Mouse (Mus musculus) hindbrain, embryonic 16.5 days (tissue): ENCODE data around the gene Baz1a. TPM values are rescaled to one million over a fixed set of nuclear protein-coding genes. Genes with fewer than 3 reads are reported as not detected.
A peak's percentile ranks its signal among the peaks of the same experiment; 100 is the strongest.

Source experiments
- ATAC-seq: fragments of 200-750 bp; cut with Nextera tagmentation; 2 replicates; pipeline ENCODE4 v1.8.0; 2017; ENCODE audit warnings: moderate TSS enrichment, moderate library complexity
- H3K27ac ChIP-seq: fragments of 300-500 bp; sonication (generic); 2 replicates; pipeline ENCODE4 v1.5.1; 2014; ENCODE audit warnings: low read depth, mild to moderate bottlenecking, control low read depth, low read length, moderate library complexity
- H3K27me3 ChIP-seq: fragments of 300-500 bp; sonication (generic); replicated peaks from 2 replicates; pipeline ENCODE4 v1.6.1; 2014; ENCODE audit warnings: low read length; ENCODE audit not compliant: control insufficient read depth, insufficient read depth
- H3K36me3 ChIP-seq: fragments of 300-500 bp; sonication (generic); 2 replicates; pipeline ENCODE4 v1.6.1; 2014; ENCODE audit warnings: mild to moderate bottlenecking, low read length, moderate library complexity, mixed read lengths; ENCODE audit not compliant: control insufficient read depth, insufficient read depth
- H3K4me1 ChIP-seq: fragments of 300-500 bp; sonication (generic); 2 replicates; pipeline ENCODE4 v1.6.1; 2014; ENCODE audit warnings: low read depth, low read length; ENCODE audit not compliant: control insufficient read depth, insufficient read depth
- H3K4me2 ChIP-seq: fragments of 300-500 bp; sonication (generic); 2 replicates; pipeline ENCODE4 v1.6.1; 2014; ENCODE audit warnings: mild to moderate bottlenecking, low read length, control low read depth, moderate library complexity
- H3K4me3 ChIP-seq: fragments of 300-500 bp; sonication (generic); 2 replicates; pipeline ENCODE4 v1.5.1; 2014; ENCODE audit warnings: mild to moderate bottlenecking, low read length, control low read depth, moderate library complexity
- H3K9ac ChIP-seq: fragments of 300-500 bp; sonication (generic); 2 replicates; pipeline ENCODE4 v1.6.1; 2014; ENCODE audit warnings: low read depth, mild to moderate bottlenecking, control low read depth, low read length, moderate library complexity
- H3K9me3 ChIP-seq: fragments of 300-500 bp; sonication (generic); 2 replicates; pipeline ENCODE4 v1.6.1; 2014; ENCODE audit warnings: mild to moderate bottlenecking, low read length, moderate library complexity; ENCODE audit not compliant: control insufficient read depth
- WGBS: fragments of 180-500 bp; shearing (Covaris S2); extraction: QIAGEN DNeasy Blood & Tissue Kit; methylation state at CpG from one replicate; pipeline ENCODE4 v1.1.7; 2014; 5-methylcytosine and 5-hydroxymethylcytosine counted together
- polyA plus RNA-seq: library from polyadenylated mRNA; unstranded; fragments of >200 nt; fragmentation: Nextera tagmentation; extraction: Ambion mirVana; gene quantifications from 2 replicates; pipeline ENCODE4 v1.2.1, GENCODE M21; 2015

The Baz1a gene
- polyA plus RNA-seq, 1 experiment from 2014 or later, result 5.6 TPM

DNA sequence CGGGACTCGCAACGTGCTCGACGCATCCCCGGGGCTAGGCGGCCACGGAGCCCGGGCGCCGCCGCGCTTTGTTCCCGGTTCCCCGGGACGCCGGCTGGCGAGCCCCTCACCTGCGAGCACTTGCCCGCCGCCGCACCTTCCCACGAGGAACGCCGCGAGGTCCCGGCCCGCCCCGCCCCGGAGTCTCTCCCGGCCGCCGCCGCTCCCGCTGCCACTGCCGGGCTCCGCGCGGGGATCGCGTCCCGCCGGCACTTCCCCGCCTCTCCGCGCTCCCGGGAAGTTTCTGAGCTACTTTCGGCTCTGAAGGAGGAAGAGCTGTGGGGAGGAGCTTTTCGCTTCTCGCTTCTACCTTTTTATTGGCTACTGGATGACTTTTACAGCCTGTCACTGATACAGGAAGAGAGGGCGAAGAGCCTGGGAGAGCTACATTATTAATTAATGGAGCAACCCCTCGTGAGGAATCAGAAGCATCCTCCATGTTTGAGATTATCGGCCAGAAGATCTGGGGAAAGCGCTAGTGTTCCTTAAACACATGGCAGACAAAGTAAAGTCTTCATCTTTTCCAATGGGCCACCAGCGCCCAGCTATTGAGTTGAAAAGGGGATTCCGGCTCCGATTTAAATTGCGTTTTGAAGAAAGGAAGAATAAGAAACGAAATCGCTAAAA lies 28.0 kb downstream of the Baz1a start, which contains the start of gene Gm20403:
TSS of gene Gm20403 (minus strand) at position 478 of the 666 bp plus-strand sequence.
- peak; percentile 83 for ATAC-seq
- under 1% methylated on average over 48 of the region's 60 CpGs for WGBS

DNA sequence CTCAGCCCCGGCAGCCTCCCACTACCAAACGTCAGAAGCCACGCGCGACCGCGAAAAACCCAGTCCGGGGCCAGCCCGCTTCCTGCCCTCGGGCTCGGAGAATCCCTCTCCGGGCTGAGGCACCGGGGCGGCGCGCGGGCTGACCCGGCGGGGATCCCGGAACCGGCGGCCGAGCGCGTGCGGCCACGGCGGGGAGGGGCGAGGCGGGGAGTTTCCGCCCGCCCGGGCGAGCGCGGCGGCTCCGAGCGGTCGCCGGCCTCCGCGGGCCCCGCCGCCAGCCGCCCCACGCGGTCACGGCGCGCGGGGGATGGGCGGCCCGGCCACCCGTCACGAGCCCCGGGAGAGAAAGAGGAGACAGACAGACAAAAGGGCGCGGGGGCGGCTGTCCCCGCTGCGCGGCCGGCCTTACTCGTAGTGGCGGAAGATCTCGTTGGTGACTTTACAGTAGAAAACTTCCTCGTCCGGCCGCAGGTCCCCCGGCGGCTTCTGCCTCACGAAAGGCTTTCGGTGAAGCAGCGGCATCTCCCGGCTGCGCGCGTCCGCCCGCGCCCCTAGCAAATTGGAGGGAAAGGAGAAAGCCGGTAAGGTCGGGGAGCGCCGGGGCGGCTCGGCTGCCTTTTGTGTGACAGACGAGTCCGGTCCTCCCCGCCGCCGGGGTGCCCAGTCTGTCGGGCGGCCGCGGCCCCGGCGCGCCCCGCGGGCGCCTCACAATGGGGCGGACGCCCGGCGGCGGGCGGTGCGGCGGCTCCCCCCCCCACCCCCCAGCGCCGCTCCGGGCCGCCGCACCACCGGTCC lies 28.7 kb downstream of the Baz1a start:
- under 1% methylated on average over 93 of the region's 117 CpGs for WGBS
- Histone ChIP-seq H3K9ac (peak overlapping the region; percentile 71), H3K36me3 (no peaks in the 10 kb centered on the region), H3K27me3 (no peaks in the 10 kb centered on the region), H3K4me3 (peak overlapping the region; percentile 94), H3K4me2 (peak overlapping the region; percentile 95), H3K9me3 (no peaks in the 10 kb centered on the region), H3K4me1 (peaks cover 9% of the 10 kb centered on the region; the same call in 1 of the 2 replicates), H3K27ac (peak overlapping the region; percentile 83)
- peak; percentile 59 for ATAC-seq

More for the DNA sequence above, 28.0 kb downstream of the Baz1a start, which contains the start of gene Gm20403:
- Histone ChIP-seq H3K27ac (peak within 1 kb of the TSS; percentile 83), H3K9ac (peak within 1 kb of the TSS; percentile 71), H3K27me3 (no peaks in the 10 kb centered on the region), H3K9me3 (no peaks in the 10 kb centered on the region), H3K36me3 (no peaks in the 10 kb centered on the region), H3K4me3 (peak within 1 kb of the TSS; percentile 94), H3K4me2 (peak within 1 kb of the TSS; percentile 95), H3K4me1 (peaks cover 9% of the 10 kb centered on the region; the same call in 1 of the 2 replicates)

DNA sequence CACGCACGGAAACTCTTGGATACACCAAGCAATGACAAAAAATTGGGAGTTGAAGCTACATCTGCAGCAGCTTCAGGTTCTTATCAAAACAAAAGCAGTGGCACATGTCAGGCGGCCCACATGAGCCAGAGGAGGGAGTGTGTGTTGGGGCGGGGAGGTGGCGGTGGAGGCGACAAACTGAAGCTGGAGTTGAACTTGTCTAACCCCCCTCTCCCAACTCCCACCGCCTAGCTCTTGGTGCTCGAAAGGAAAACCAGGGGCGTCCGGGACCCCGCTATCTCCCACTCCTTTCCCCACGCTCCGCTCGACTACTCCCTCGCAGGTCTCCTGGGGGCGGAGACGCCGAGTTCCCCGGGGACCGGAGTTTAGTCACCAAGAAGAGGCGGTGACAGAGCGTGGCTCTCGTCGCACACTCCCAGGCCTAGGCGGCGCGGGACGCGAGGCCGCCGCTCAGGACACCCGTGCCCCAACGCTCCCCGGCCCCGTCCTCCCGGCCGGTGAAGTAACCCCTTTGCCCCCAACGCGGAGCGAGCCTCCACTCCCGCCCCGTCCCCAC lies 29.4 kb downstream of the Baz1a start:
- Histone ChIP-seq H3K9me3 (no peaks in the 10 kb centered on the region), H3K36me3 (no peaks in the 10 kb centered on the region), H3K27ac (peak overlapping the region; percentile 83; the same call in 1 of the 2 replicates), H3K27me3 (no peaks in the 10 kb centered on the region), H3K4me3 (peak overlapping the region; percentile 94), H3K9ac (peak overlapping the region; percentile 71), H3K4me2 (peak overlapping the region; percentile 95), H3K4me1 (peaks cover 9% of the 10 kb centered on the region; the same call in 1 of the 2 replicates)
- ATAC-seq, result peak; percentile 83
- 1% methylated on average over 42 of the region's 42 CpGs for WGBS

DNA sequence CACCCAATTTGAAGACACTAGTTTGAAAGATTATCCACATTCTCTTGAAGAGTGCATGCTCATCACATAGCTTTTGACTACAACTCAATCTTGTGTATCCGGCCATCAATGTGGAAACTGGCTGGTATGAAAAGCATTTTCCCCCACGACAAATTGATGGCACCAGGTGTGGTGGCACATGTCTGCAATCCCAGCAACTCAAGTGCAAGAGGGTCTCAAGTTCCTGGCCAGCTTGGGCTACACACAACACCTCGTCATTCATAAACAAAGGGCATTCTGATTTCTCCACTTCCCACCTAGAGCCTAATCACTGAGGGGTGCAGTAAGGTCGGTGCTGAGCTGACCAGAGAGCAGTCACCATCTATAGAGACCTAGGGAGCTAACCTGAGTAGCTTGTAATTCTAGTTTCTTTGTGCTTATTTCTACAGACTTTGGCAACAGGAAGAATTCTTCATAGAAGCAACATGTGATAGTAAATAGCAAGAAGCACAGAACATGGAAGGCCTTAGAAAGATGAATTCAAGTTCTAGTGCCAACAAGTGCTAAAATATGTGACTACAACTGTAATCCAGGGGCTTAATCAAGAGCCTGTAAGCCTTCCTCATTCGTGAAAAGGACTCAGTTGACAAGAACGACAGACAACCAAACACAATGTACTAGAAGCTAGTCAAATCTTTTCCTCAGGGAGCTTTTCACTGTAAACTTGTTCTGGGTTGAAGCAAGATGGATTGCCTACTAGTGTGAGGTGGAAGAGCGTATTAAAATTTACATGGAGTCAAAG lies 31.0 kb downstream of the Baz1a start:
- ATAC-seq, result no peak
- no peak overlapping the region for H3K9ac ChIP-seq
- peaks cover 9% of the 10 kb centered on the region; the same call in 1 of the 2 replicates for H3K4me1 ChIP-seq
- no peak overlapping the region for H3K4me2 ChIP-seq
- 81% methylated on average over 7 of the region's 7 CpGs for WGBS
- no peaks in the 10 kb centered on the region for H3K9me3 ChIP-seq
- no peaks in the 10 kb centered on the region for H3K36me3 ChIP-seq
- H3K4me3 ChIP-seq, result no peak overlapping the region
- no peak overlapping the region for H3K27ac ChIP-seq
- H3K27me3 ChIP-seq, result no peaks in the 10 kb centered on the region

DNA sequence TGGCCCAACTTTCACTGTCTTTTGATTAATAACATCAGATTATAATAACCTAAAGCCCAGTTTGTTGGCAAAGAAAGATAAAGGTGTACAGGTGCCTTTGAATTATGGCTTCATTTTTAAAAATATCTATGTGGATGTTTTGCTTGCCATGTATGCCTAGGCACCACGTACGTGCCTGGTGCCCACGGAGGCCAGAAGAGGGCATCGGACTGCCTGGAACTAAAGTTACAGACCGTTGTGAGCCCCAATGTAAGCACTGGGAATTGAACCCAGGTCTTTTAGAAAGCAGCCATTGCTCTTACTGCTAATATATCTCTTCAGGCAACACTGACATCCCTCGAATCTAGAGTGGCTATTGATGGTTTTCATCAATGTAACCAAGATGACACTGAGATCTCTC lies 32.2 kb downstream of the Baz1a start:
- no peaks in the 10 kb centered on the region for H3K27me3 ChIP-seq
- H3K4me3 ChIP-seq, result no peak overlapping the region
- H3K9ac ChIP-seq, result no peak overlapping the region
- peaks cover 9% of the 10 kb centered on the region; the same call in 1 of the 2 replicates for H3K4me1 ChIP-seq
- no peak for ATAC-seq
- H3K27ac ChIP-seq, result no peak overlapping the region
- H3K9me3 ChIP-seq, result no peaks in the 10 kb centered on the region
- H3K36me3 ChIP-seq, result no peaks in the 10 kb centered on the region
- H3K4me2 ChIP-seq, result no peak overlapping the region
- WGBS, result 69% methylated on average over 6 of the region's 6 CpGs

DNA sequence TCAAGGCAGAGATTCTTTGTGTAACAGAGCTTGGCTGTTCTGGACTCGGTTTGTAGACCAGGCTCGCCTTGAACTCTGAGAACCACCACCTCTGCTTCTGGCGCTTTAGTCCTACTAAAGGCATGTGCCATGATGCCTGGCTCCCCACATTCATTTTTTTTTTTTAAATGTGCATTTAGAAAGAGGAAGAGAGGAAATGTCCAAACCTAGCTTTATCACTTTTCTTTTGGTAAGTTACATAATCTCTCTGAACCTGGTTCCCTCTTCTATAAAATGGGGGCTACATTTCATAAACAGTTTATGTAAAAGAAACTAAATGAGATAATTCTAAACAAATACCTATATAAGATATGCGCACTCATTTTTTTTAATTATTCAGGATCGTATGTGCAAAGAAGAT lies 33.2 kb downstream of the Baz1a start:
- H3K27me3 ChIP-seq, result no peaks in the 10 kb centered on the region
- H3K36me3 ChIP-seq, result no peaks in the 10 kb centered on the region
- no peak for ATAC-seq
- no peak overlapping the region for H3K27ac ChIP-seq
- no peaks in the 10 kb centered on the region for H3K9me3 ChIP-seq
- peaks cover 7% of the 10 kb centered on the region; the same call in 1 of the 2 replicates for H3K4me1 ChIP-seq
- 89% methylated on average over 5 of the region's 5 CpGs for WGBS
- no peak overlapping the region for H3K4me3 ChIP-seq
- H3K9ac ChIP-seq, result no peak overlapping the region
- H3K4me2 ChIP-seq, result no peak overlapping the region

DNA sequence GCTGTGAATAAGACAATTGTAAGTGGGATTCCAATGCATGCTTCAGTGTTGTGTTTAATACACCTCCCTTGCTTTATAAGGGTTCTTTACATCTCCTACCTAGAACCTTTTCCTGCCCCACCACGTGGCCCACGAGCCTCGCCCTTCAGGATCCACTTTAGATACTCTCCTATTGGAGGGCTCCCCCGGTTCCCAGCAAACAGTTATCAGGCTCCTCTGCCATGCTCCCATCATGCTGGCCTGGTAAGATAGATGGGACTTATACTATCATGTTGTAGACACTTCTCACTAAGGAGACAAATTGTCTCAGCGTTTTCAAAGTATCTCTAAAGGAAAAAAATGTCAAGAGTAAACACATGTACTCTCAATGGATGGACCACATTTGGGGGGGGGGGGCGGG lies 33.6 kb downstream of the Baz1a start:
- Histone ChIP-seq H3K4me2 (no peak overlapping the region), H3K36me3 (no peaks in the 10 kb centered on the region), H3K9me3 (no peaks in the 10 kb centered on the region), H3K27me3 (no peaks in the 10 kb centered on the region), H3K9ac (no peak overlapping the region), H3K4me1 (peaks cover 7% of the 10 kb centered on the region; the same call in 1 of the 2 replicates), H3K27ac (no peak overlapping the region), H3K4me3 (no peak overlapping the region)
- 76% methylated on average over 6 of the region's 6 CpGs for WGBS
- no peak for ATAC-seq

DNA sequence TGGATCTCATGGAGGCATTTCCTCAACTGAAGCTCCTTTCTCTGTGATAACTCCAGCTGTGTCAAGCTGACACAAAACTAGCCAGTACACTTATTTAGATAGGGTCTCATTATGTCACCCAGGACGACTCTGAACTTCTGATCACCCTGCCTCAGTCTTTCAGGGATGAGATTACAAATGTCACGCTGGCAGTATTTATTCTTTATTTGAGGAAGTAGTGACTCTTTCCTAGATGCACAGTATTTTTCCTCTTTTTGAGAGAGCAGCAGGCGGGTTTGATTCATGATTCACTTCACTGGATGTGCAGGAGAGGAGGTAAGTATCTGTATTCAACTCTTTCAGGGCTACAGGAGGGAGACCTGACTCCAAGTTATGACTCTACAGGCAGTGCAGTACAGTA lies 45.1 kb downstream of the Baz1a start:
- Histone ChIP-seq H3K4me1 (no peaks in the 10 kb centered on the region), H3K9me3 (no peaks in the 10 kb centered on the region), H3K9ac (no peak overlapping the region), H3K27me3 (no peaks in the 10 kb centered on the region), H3K36me3 (peaks cover 4% of the 10 kb centered on the region; the same call in 1 of the 2 replicates), H3K4me3 (no peak overlapping the region), H3K4me2 (no peak overlapping the region), H3K27ac (no peak overlapping the region)
- 91% methylated on average over 3 of the region's 3 CpGs for WGBS
- no peak for ATAC-seq
